Comparison of ENCODE assay signal across 25 mouse cellular contexts in the genomic region with DNA sequence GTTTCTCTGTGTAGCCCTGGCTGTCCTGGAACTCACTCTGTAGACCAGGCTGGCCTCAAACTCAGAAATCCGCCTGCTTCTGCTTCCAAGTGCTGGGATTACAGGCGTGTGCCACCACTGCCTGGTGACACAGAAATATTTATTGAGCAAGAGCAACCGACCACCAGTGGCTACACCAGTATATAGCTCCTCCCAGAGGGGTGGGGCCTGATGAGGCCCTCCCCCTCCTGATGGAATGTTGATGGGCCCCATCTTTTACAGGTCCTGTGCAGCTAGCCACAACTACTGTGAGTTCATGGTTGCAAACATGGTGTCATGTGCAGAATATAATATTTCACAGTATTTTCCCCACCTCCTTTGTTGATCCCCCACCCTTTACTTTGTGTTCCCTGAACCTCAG. TPM values are rescaled to one million over a fixed set of nuclear protein-coding genes. Genes with fewer than 3 reads are reported as not detected.
"Had no signal": no experiment of that assay in that cellular context is flagged by ENCODE, and none has a peak within 500 bp of the region (broad histone marks: within the 10 kb centered on the region; RNA-seq: fewer than 3 reads in every experiment).

No protein-coding gene starts in this region.

- H3K4me2 ChIP-seq: lung, embryonic 15.5 days; midbrain, embryonic 12.5 days; neural tube, embryonic 12.5 days; stomach, embryonic 15.5 days had no signal

- H3K4me1 ChIP-seq: lung, embryonic 15.5 days; megakaryocyte, embryonic 14.5 days; midbrain, embryonic 12.5 days; neural tube, embryonic 12.5 days; stomach, embryonic 15.5 days had no signal

- H3K4me3 ChIP-seq: lung, embryonic 15.5 days; megakaryocyte, embryonic 14.5 days; midbrain, embryonic 12.5 days; neural tube, embryonic 12.5 days; stomach, embryonic 15.5 days had no signal

- ATAC-seq: liver, postnatal 0 days; lung, postnatal 0 days had no signal

- H3K36me3 ChIP-seq: lung, embryonic 15.5 days; midbrain, embryonic 12.5 days; neural tube, embryonic 12.5 days; stomach, embryonic 15.5 days had no signal

- DNase-seq: liver, postnatal 0 days; lung, adult 2 months; lung, postnatal 14 days; lung, postnatal 36 days; midbrain, embryonic 14.5 days; right cerebral cortex, postnatal 14 days; thymus, adult 2 months; thymus, postnatal 25 days; thymus, postnatal 4 days had no signal

- H3K27me3 ChIP-seq: lung, embryonic 15.5 days; megakaryocyte, embryonic 14.5 days; midbrain, embryonic 12.5 days; neural tube, embryonic 12.5 days; stomach, embryonic 15.5 days had no signal

- H3K9ac ChIP-seq: liver, postnatal 0 days; lung, embryonic 15.5 days; midbrain, embryonic 12.5 days; neural tube, embryonic 12.5 days; stomach, embryonic 15.5 days had no signal

- H3K9me3 ChIP-seq: lung, embryonic 15.5 days; midbrain, embryonic 12.5 days; neural tube, embryonic 12.5 days; stomach, embryonic 15.5 days had no signal

- H3K27ac ChIP-seq: lung, embryonic 15.5 days; macrophage; midbrain, embryonic 12.5 days; neural tube, embryonic 12.5 days; stomach, embryonic 15.5 days; stomach, postnatal 0 days had no signal

RNA-seq across cellular contexts. Expression of a gene that starts 59.1 kb away (rescaled TPM):
- total RNA-seq: megakaryocyte progenitor cell, adult 5-6 weeks; midbrain, postnatal 0 days; monocyte, adult 5-6 weeks; neutrophil, adult 5-6 weeks had no signal
- polyA plus RNA-seq: liver, postnatal 0 days; lung, adult 2 months; lung, embryonic 15.5 days; lung, postnatal 0 days; macrophage; midbrain, embryonic 12.5 days; midbrain, embryonic 14.5 days; midbrain, postnatal 0 days; neural tube, embryonic 12.5 days; neural tube, embryonic 14.5 days; spleen, adult 2 months; stomach, embryonic 15.5 days; stomach, postnatal 0 days; testis, adult 2 months; thymus, adult 2 months; urinary bladder, adult 2 months had no signal
